Mouse (Mus musculus) liver, adult 2 months (tissue): ENCODE measurements around the gene Ube2z.

Experiments used
- CTCF ChIP-seq: fragments of 200-500 bp; IDR thresholded peaks from 2 replicates; pipeline ENCODE4 v1.5.1; 2011; ENCODE audit warnings: low read depth, low read length, control low read depth
- POLR2A ChIP-seq: fragments of 200-500 bp; IDR thresholded peaks from 2 replicates; pipeline ENCODE4 v1.6.1; 2011; ENCODE audit warnings: low read length, control low read depth; ENCODE audit not compliant: insufficient read depth; ENCODE audit errors: extremely low read depth

DNA sequence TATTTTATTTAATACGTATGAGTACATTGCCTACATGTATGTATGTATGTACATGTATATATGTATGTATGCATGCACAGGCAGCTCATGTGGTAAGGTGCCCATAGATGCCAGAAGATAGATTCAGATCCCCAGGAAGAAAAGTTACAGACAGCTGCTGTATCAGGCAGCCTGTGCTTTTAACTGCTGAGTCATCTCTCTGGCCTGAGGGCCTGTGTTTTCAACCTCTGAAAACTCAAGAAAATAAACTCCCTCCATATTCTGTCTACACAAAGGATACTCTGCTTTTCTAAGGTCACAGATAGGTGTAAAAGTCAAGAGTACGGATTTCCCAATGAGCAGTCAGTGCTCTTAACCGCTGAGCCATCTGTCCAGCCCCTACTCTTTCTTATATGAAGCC is 14.3 kb downstream of the Ube2z start:
- no peak for TF ChIP-seq CTCF
- no peak for TF ChIP-seq POLR2A
